Mouse (Mus musculus): ENCODE measurements at regions not wholly inside any gene's neighbourhood (a gene's known extent, or its start where the extent isn't known, plus 50 kb on each side); places are given as distances from the start of the nearest gene placed in this dataset.
A peak's percentile ranks its signal among the peaks of the same experiment; 100 is the strongest.

DNA sequence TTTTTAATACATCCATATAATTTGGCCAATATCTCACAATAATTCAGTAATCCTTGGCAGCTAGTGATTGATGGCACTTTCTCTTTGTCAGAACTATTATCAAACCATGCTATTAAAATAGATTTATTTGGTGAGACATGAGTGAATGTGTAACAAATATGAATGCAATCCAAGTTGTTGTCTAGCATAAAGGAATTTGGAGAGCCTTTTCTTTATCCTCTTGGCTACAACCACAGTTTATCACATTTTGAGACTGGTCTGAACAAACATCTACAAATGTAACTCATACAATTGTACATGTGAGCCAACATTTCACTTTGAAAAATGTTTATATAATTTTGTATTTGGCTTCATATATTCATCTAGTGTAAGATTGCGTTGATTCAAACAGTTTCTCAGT lies 676.5 kb downstream of the Pcdh7 start:
- Histone ChIP-seq H3K36me3 (no peaks in the 10 kb centered on the region), H3K4me2 (replicated peaks) (no peak overlapping the region), H3K9me3 (no peaks in the 10 kb centered on the region), H3K27ac (no peak overlapping the region), H3K4me3 (replicated peaks) (no peak overlapping the region), H3K9ac (replicated peaks) (no peak overlapping the region), H3K27me3 (no peaks in the 10 kb centered on the region), H3K4me1 (replicated peaks) (no peaks in the 10 kb centered on the region)
- WGBS, result 89% methylated on average over 1 of the region's 1 CpGs
- no peak for ATAC-seq

DNA sequence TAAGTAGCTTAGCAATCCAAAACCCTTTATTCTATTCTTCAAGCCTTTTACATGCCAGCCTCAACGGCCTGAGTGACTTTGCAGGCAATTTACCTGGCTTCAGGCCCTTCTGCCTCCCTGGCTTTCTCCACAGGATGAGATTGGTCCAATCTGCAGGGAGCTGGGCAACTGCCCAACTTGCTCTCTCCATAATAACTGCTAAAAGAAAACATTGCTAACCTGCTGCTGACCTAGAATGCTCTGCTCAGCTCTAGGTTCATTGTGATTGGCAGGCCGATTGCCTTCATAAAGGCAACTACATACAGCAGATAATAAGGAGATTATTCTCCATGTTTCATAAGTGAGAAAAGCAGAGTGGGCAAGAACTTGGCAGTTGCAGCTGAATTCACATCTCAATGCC lies 710.5 kb downstream of the Pcdh7 start:
- H3K9me3 ChIP-seq, result no peaks in the 10 kb centered on the region
- no peak overlapping the region for H3K4me3 ChIP-seq (replicated peaks)
- 63% methylated on average over 2 of the region's 2 CpGs for WGBS
- H3K27ac ChIP-seq, result no peak overlapping the region
- no peaks in the 10 kb centered on the region for H3K27me3 ChIP-seq
- H3K4me1 ChIP-seq (replicated peaks), result no peaks in the 10 kb centered on the region
- no peak overlapping the region for H3K9ac ChIP-seq (replicated peaks)
- ATAC-seq, result no peak
- no peak overlapping the region for H3K4me2 ChIP-seq (replicated peaks)
- no peaks in the 10 kb centered on the region for H3K36me3 ChIP-seq

DNA sequence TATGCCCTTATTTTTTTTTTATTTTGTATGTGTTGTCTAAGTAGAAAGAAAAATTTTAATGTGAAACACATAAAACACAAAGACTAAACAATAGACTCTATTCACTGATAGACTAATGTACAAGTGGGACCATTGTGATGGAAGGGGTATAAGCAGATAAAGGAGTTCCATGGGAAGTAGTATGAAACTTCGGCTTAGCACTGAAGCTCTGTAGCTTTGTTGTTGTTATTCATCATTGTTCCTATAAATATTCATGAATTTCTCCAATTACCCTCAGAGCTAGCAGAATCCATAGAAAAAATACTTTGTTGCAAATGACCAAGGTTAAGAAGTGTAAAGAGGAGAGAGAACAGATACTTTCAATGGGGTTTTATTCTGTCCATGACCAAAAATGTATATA lies 718.7 kb downstream of the Pcdh7 start:
- 0 out of 2 replicates have a peak, but pooled peaks have one; percentile 55 for ATAC-seq
- Histone ChIP-seq H3K9me3 (no peaks in the 10 kb centered on the region), H3K9ac (replicated peaks) (no peak overlapping the region), H3K4me1 (replicated peaks) (no peaks in the 10 kb centered on the region), H3K36me3 (no peaks in the 10 kb centered on the region), H3K4me3 (replicated peaks) (no peak overlapping the region), H3K4me2 (replicated peaks) (no peak overlapping the region), H3K27ac (no peak overlapping the region), H3K27me3 (no peaks in the 10 kb centered on the region)
- 20% methylated on average over 1 of the region's 1 CpGs for WGBS
